Mouse (Mus musculus) lung, postnatal 10 days (tissue): ENCODE data around the gene Srp9.

Experiments
- DNase-seq: peaks from one replicate; pipeline ENCODE4 v3.0.0; 2021

Srp9 gene

DNA sequence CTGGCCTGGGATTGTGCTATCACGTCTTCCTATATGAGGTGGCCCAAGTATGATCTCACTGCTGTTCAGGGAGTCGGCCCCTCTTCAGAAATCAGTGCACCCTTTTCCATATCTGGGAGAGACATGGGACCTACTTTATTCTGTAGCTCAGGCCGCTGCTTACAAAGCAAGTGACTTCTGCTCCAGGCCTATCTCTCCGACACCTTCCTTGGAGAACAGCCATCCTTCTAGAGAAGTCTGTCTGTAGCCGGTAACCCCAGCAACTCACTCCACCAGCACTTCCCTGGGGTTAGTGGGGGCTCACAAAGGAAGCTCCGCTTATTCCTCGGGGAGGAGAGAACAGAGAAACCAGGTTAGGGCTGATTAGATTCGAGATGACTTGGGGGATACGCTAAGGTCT, 17.3 kb upstream of the Srp9 start:
- DNase-seq = no peak

DNA sequence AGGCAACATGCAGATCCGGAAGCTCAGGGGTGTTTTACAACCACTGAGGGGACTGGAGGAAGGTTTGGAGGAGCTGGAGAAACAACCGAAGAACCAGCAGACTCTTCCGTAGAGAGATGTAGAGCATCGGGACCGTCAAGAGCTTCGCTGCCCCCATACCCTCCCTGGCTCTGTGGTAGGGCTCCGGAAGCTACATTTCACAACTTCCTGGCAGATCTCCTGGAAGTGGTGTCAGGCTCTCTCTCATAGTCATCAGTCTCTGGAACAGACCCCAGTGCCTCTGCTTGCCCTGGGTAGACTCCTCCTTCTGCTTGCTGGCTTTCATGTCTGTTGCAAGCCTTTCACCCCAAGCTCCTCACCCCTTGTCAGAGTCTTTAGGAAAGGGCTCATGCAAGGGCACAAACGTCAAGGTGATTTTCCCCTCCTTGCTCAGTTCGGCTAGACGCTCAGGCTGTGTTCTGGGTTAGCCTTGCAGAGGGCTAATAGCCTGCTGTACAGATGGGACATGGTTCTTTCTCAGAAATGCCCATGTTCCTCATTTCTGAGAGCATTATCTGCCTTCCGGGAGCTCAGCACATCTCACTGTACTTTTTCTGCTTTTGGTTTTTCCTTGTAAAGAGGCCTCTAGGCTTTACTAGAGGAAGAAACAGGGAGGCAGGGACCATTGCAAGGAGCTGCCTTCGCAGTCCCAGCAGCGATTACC, 16.0 kb upstream of the Srp9 start:
- peak; percentile 82 for DNase-seq

GRCm38 (mm10) chr1:182110185-182110584, 14.4 kb upstream of the Srp9 start:
- no peak for DNase-seq

GRCm38 (mm10) chr1:182110708-182111385, 13.7 kb upstream of the Srp9 start:
- peak; percentile 45 for DNase-seq

GRCm38 (mm10) chr1:182111386-182112317, 12.9 kb upstream of the Srp9 start:
- no peak for DNase-seq

GRCm38 (mm10) chr1:182112385-182112784, 12.2 kb upstream of the Srp9 start:
- DNase-seq = no peak

GRCm38 (mm10) chr1:182113131-182113530, 11.4 kb upstream of the Srp9 start:
- no peak for DNase-seq

GRCm38 (mm10) chr1:182113587-182114500, 10.7 kb upstream of the Srp9 start:
- no peak for DNase-seq

DNA sequence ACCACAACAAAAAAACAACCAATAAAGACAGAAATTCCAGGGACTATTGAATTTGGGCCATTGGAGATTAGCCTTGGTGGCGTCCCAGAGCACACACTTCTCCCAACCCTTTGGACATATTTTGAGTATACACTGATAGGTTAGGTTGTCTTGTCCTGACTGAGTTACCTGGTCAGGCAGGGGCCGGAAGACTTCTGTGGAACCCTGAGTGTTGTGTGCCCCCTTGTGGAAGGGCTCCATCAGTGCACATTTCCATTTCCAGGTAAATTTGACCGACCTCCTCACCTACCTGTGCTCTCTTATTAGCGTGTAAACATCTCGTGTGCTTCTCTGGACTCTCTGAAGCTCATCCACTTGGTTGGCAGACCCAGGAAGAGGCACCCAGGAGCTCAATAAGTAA, 9.3 kb upstream of the Srp9 start:
- peak; percentile 55 for DNase-seq

GRCm38 (mm10) chr1:182115651-182116408, 8.7 kb upstream of the Srp9 start:
- peak; percentile 87 for DNase-seq

DNA sequence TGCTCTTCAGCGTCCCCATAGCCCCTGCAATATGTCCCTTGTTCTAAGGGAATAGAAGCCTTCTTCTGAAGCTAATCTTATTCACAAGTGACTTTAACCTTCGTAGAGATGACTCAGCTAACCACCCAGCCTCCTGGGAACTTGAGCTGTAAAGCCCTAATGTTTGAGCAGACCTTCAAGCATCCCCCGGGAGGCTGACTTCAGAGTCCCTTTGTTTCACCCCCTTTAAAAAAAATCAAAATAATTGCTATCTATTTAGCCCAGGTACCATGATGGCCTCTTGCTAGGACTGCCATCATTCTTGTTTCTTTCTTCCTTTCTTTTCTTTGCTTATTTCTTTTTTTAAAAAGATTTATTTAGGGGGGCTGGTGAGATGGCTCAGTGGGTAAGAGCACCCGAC, 2.1 kb upstream of the Srp9 start:
- DNase-seq = no peak

- peak; percentile 94 for DNase-seq
These were observed 409 bp downstream of the Srp9 start for GRCm38 (mm10) chr1:182124924-182125368.

GRCm38 (mm10) chr1:182130830-182131229, 6.3 kb downstream of the Srp9 start:
- peak; percentile 48 for DNase-seq

- DNase-seq = no peak
These were observed 12.9 kb downstream of the Srp9 start for GRCm38 (mm10) chr1:182137204-182138125.

GRCm38 (mm10) chr1:182138172-182138571, 13.6 kb downstream of the Srp9 start:
- no peak for DNase-seq

DNA sequence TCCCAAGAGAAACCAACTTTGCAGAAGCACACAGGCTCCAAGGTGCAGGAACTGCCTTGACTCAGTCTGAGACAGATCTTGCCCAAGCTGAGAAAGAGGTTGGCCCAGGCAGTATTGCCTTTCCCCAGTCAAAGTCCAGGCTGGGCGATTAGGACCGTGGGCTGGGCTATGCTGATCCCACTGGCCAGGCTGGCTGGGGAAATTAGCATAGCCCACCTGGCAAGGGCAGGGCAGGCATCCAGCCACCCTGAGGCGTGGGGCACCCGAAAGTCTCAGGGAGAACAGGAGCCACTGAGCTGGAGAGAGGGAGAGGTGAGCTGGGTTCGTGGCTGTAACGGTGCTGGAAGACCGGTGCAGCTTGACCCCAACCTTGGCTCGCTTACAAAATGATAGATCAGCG, 15.4 kb downstream of the Srp9 start:
- DNase-seq = no peak

DNA sequence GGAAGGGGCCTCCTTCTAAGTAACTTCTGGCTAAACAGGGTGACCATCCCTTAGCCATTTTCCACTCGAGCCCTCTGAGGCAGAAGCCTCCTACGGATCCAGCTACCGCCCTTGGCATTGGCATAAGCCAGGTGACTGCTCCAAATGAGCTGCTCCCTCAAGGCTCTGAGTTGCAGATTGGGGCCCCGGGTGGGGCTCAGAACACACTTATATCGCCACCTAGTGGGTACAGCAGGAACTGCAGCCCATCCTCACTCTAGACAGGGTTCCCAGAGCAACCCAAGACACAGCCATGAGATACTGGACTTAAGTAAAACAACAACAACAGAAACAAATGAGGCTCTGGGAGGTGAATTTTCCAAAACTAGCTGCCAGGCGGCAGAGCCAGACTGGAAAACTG, 15.8 kb downstream of the Srp9 start:
- peak; percentile 85 for DNase-seq

DNA sequence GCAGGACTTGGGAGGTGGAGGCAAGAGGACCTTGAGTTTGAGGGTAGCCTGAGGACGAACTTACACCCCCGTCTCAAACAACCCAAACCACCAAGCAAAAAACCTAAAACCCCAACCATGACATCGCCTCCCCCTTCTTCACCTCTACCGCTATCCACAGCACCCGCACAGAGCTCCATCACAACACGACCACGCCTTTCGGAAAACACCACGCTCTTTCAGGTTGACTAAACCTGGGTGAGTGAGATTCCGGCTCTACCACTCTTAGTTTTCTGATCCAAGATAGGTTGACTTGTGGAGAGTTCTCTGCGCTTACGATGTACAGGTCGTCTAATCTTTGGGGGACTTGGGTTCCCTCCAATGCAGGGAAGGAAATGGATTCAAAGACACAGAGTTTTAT, 18.2 kb downstream of the Srp9 start:
- no peak for DNase-seq

DNA sequence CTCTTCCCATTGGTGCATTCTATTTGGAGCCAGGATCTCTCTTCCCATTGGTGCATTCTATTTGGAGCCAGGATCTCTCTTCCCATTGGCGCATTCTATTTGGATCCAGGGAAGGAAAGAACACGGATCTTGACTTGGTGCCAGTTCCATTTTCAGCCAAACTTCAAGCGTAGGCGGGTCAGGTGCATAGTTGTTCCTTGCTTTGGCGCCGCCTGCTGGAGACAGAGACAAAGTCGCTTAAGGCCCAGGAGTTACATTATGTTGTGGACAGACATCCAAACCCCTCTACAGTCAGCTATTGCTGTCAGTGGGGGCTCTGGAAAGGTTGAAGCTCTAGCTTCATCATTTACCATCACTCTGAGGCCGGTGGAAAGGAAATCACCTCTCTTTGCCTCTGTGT, 18.8 kb downstream of the Srp9 start:
- peak; percentile 42 for DNase-seq

DNA sequence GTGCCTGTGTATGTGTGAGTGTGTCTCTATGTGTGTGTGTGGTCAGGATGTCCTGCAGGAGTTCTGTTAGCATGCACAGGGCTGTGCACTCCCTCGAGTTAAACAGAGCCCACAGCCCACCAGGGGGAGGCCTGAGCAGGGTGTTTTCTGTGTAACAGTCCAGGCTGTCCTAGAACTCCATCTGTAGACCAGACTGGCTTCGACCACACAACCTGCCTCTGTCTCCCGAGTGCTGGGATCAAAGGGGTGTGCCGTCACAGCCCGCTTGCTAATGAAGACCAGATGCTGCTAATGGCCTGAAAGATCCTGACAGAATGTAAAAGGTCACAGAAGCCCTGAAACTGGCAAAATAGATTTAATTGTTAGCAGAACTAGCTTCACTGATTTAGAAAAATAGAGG, 21.0 kb downstream of the Srp9 start:
- DNase-seq = no peak
